Mouse (Mus musculus): ENCODE data around the gene Itgb1bp1. TPM values are rescaled to one million over a fixed set of nuclear protein-coding genes. Genes with fewer than 3 reads are reported as not detected.

Gene Itgb1bp1
- total and polyA plus RNA-seq, 2 experiments from 2014 or later = 37.5 to 42.1 TPM

DNA sequence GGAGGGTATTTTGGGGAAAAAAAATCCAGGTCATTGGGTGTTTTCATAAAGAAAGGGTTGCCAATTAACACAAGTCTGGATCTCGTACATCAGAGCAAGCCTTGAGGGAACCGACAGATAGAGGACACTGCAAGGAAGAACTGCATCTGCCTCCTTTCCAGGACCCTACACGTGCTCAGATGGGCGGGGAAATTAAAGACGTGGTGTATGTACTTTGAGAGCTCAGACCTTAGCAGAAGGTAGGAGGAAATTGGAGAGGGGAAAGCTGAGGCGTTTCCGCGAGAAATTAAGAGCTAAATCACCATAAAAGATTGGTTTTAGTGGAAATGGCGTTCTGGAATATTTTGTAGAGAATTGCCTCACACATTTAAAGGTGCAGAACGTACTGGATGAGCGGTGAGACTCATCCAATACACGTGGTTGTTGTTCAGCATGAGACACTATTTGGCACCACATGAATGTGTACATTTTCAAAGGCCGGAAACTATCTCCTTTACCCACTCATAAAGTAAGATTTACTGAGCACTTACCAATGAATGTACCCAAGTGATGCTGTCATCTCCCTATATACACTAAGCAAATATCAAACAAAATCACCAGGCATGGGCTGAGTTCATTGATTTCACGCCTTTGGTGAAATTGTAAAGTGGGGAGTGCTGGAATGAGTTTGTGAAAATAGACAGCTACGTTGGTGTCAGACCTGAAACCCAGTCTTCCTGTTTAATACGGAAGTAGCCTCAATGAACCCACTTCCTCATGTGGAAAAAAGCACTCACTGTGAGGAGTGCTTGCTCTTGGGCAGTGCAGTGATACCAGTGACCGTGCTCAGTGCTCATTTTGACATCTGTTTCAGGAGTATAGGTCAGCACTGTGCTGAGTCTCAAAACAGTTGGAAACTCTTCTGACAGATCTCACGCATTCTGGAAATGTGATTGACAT lies 897 bp upstream of the Itgb1bp1 start:
- DNase-seq (ENCODE audit: low spot score) = no peak
- peak overlapping the region; percentile 96 for H3K4me2 ChIP-seq (ENCODE audit: low read depth, low read length)
- no peak for ATAC-seq (ENCODE audit: insufficient read depth, low read depth)
- H3K36me3 ChIP-seq (replicated peaks; ENCODE audit: control insufficient read depth, insufficient read depth, low read length) = peaks cover 18% of the 10 kb centered on the region
- H3K4me1 ChIP-seq (ENCODE audit: control insufficient read depth, insufficient read depth) = peaks cover 21% of the 10 kb centered on the region
- no peak for TF ChIP-seq EP300 (IDR thresholded peaks at IDR 0.05; ENCODE audit: low read depth)
- no peak for TF ChIP-seq CTCF (IDR thresholded peaks at IDR 0.05; ENCODE audit: low read depth)
- no peaks in the 10 kb centered on the region for H3K9me3 ChIP-seq (replicated peaks; ENCODE audit: control insufficient read depth, low read length)
- H3K4me3 ChIP-seq (ENCODE audit: low read depth, low read length) = peak overlapping the region; percentile 95
- WGBS = 29% methylated on average over 18 of the region's 18 CpGs
- H3K27ac ChIP-seq (ENCODE audit: low read depth) = peak overlapping the region; percentile 88
- H3K27me3 ChIP-seq (ENCODE audit: control insufficient read depth, insufficient read depth, low read length) = no peaks in the 10 kb centered on the region
- H3K9ac ChIP-seq (replicated peaks; ENCODE audit: low read depth, low read length) = peak overlapping the region; percentile 91

DNA sequence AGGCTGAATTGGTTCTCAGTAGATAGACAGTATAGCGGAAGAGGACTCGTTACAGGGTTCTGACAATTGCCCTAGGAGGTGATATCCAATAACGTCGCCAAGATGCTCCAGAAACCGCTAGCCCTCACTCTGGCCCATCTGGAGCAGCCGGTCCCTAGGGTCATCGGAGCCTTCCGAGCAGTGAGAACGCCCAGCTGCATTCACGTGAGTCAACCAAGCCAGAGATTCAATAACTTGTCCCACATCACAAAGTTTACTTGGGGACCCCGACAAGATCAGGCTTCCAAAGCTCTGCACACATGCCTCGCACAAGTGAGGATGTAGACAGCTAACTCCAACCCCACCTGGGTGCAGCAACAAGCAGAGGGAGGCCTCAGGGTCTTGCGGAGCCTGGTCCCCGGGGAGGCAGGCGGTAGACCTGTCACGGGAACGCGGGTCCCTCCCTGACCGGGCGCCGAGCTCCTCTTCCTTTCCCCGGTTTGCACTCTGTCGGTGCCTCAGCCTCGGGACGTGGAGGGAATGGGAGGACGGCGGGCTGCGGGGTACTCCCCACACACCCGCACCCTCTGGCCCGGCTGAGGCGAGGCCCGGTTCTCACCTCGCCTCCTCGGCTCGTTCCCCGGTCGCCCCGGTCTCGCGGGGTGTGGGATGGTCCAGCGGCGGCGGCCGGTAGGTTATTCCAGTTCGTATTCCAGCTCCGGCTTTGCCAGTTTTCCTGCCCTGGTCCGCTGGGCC lies 409 bp downstream of the Itgb1bp1 start:
- WGBS = under 1% methylated on average over 47 of the region's 47 CpGs
- Histone ChIP-seq H3K36me3 (replicated peaks; ENCODE audit: control insufficient read depth, insufficient read depth, low read length) (0 out of 2 replicates have a peak, but pooled peaks cover 7% of the 10 kb centered on the region), H3K9me3 (replicated peaks; ENCODE audit: control insufficient read depth, low read length) (no peaks in the 10 kb centered on the region), H3K4me1 (ENCODE audit: control insufficient read depth, insufficient read depth) (peaks cover 21% of the 10 kb centered on the region), H3K4me2 (ENCODE audit: low read depth, low read length) (peak overlapping the region; percentile 71), H3K27ac (ENCODE audit: low read depth) (peak overlapping the region; percentile 77), H3K27me3 (ENCODE audit: control insufficient read depth, insufficient read depth, low read length) (no peaks in the 10 kb centered on the region), H3K9ac (replicated peaks; ENCODE audit: low read depth, low read length) (peak overlapping the region; percentile 91), H3K4me3 (ENCODE audit: low read depth, low read length) (peak overlapping the region; percentile 95)
- DNase-seq (ENCODE audit: low spot score) = peak; percentile 57
- peak; percentile 83 for ATAC-seq (ENCODE audit: insufficient read depth, low read depth)
- TF ChIP-seq CTCF (IDR thresholded peaks at IDR 0.05; ENCODE audit: low read depth) (no peak), EP300 (IDR thresholded peaks at IDR 0.05; ENCODE audit: low read depth) (peak; percentile 18; the same call in 1 of the 2 replicates)

DNA sequence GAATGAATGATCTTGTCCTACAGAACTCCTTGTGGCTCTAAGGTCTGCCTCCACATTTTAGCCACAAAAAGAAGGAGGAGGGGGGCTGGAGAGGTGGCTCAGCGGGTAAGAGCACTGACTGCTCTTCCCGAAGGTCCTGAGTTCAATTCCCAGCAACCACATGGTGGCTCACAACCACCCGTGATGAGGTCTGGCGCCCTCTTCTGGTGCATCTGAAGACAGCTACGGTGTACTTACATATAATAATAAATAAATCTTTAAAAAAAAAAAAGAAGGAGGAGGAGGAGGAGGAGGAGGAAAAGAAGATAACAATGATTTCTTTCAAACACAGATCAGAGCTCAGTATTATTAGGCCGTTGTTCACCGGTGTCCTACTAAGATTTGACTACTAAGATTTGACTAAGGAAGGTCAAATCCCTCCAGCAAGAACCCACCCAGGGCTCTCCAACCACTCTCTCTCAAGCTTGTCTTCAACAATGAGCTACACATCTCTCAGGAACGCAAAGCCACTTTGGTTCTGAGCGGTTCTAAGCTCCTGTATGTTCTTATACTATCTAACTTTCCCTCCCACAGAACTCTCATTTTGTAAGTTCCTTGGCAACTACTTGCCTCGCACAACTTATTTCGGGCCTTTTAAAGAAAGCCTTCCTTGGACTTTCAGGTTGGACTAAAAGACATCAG lies 1.2 kb downstream of the Itgb1bp1 start, which contains the start of gene Cpsf3:
Gene Cpsf3 (plus strand): TSS at position 631 of the 681 bp plus-strand sequence.
- no peak for DNase-seq (ENCODE audit: low spot score)
- no peak for ATAC-seq (ENCODE audit: insufficient read depth, low read depth)
- H3K27ac ChIP-seq (ENCODE audit: low read depth) = peak within 1 kb of the TSS; percentile 88
- TF ChIP-seq CTCF (IDR thresholded peaks at IDR 0.05; ENCODE audit: low read depth) (no peak), EP300 (IDR thresholded peaks at IDR 0.05; ENCODE audit: low read depth) (no peak)
- peak within 1 kb of the TSS; percentile 95 for H3K4me3 ChIP-seq (ENCODE audit: low read depth, low read length)
- H3K9me3 ChIP-seq (replicated peaks; ENCODE audit: control insufficient read depth, low read length) = no peaks in the 10 kb centered on the region
- WGBS = 50% methylated on average over 11 of the region's 11 CpGs
- peak within 1 kb of the TSS; percentile 96 for H3K4me2 ChIP-seq (ENCODE audit: low read depth, low read length)
- no peaks in the 10 kb centered on the region for H3K27me3 ChIP-seq (ENCODE audit: control insufficient read depth, insufficient read depth, low read length)
- no peaks in the 10 kb centered on the region for H3K36me3 ChIP-seq (replicated peaks; ENCODE audit: control insufficient read depth, insufficient read depth, low read length)
- H3K4me1 ChIP-seq (ENCODE audit: control insufficient read depth, insufficient read depth) = peaks cover 21% of the 10 kb centered on the region
- H3K9ac ChIP-seq (replicated peaks; ENCODE audit: low read depth, low read length) = peak within 1 kb of the TSS; percentile 91

DNA sequence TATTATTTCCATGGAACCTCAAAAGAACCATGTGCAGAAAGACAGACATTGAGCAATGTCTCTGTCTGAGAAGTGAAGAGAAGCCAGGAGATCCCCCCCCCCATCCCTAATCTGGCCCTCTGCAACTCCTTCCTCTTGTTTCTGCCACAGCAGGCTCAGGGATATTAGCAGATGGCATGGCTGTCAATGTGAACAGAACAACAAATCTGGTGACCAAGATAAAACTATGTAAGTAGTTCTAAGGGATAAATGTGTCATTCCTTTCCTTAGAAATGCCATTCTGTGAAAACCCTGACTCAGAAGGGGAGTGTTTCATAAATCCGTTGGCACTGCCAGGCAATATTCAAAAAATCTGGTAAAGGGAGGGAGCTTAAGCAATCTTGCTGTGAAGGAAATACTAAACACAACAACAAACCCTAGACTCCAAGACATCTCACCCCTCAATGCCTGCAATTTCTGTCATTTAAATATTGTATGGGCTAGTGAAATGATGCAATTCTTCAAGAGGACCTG lies 8.7 kb downstream of the Itgb1bp1 start:
- WGBS = 79% methylated on average over 1 of the region's 1 CpGs
- H3K27me3 ChIP-seq (ENCODE audit: control insufficient read depth, insufficient read depth, low read length) = no peaks in the 10 kb centered on the region
- TF ChIP-seq EP300 (IDR thresholded peaks at IDR 0.05; ENCODE audit: low read depth) = no peak
- no peak for TF ChIP-seq CTCF (IDR thresholded peaks at IDR 0.05; ENCODE audit: low read depth)
- no peak overlapping the region for H3K27ac ChIP-seq (ENCODE audit: low read depth)
- no peak for DNase-seq (ENCODE audit: low spot score)
- H3K9me3 ChIP-seq (replicated peaks; ENCODE audit: control insufficient read depth, low read length) = no peaks in the 10 kb centered on the region
- H3K4me3 ChIP-seq (ENCODE audit: low read depth, low read length) = no peak overlapping the region
- H3K9ac ChIP-seq (replicated peaks; ENCODE audit: low read depth, low read length) = no peak overlapping the region
- H3K36me3 ChIP-seq (replicated peaks; ENCODE audit: control insufficient read depth, insufficient read depth, low read length) = peaks cover 18% of the 10 kb centered on the region
- ATAC-seq (ENCODE audit: insufficient read depth, low read depth) = no peak
- H3K4me2 ChIP-seq (ENCODE audit: low read depth, low read length) = no peak overlapping the region
- no peaks in the 10 kb centered on the region for H3K4me1 ChIP-seq (ENCODE audit: control insufficient read depth, insufficient read depth)

DNA sequence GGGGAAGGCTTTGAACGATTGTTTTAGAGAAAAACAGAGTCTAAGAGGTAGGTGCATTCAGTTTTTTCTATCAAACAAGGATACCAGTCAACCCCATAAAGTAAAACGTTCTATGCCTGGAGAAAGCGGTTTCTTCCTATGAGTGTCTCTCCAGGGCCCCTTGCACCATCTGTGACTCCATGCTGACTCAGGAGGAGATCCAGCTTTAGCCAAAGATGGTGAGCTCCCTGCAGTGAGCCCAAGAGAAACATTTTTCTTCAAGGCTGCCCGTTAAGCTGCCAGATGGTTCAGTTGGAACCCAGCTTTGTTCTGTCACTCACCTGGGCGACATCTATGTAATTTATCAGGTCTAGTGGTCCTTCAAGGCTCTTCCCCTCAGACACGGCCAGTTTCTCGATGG lies 11.6 kb downstream of the Itgb1bp1 start:
- Histone ChIP-seq H3K27me3 (ENCODE audit: control insufficient read depth, insufficient read depth, low read length) (no peaks in the 10 kb centered on the region), H3K27ac (ENCODE audit: low read depth) (no peak overlapping the region), H3K9ac (replicated peaks; ENCODE audit: low read depth, low read length) (no peak overlapping the region), H3K36me3 (replicated peaks; ENCODE audit: control insufficient read depth, insufficient read depth, low read length) (peaks cover 47% of the 10 kb centered on the region), H3K9me3 (replicated peaks; ENCODE audit: control insufficient read depth, low read length) (no peaks in the 10 kb centered on the region), H3K4me3 (ENCODE audit: low read depth, low read length) (no peak overlapping the region), H3K4me2 (ENCODE audit: low read depth, low read length) (no peak overlapping the region), H3K4me1 (ENCODE audit: control insufficient read depth, insufficient read depth) (no peaks in the 10 kb centered on the region)
- 74% methylated on average over 7 of the region's 7 CpGs for WGBS
- ATAC-seq (ENCODE audit: insufficient read depth, low read depth) (no peak), DNase-seq (ENCODE audit: low spot score) (no peak)
- TF ChIP-seq CTCF (IDR thresholded peaks at IDR 0.05; ENCODE audit: low read depth) (no peak), EP300 (IDR thresholded peaks at IDR 0.05; ENCODE audit: low read depth) (no peak)

Data from heart, postnatal 0 days (tissue).